Mouse (Mus musculus) C2C12 (cell line): ENCODE data around the gene Itga7.

Experiments
- CEBPB ChIP-seq: IDR thresholded peaks from one replicate; pipeline ENCODE4 v1.6.1; 2011; ENCODE audit warnings: low read depth, mild to moderate bottlenecking, control low read depth, moderate library complexity
- CTCF ChIP-seq: IDR thresholded peaks from one replicate; pipeline ENCODE4 v1.5.1; 2011; ENCODE audit not compliant: control insufficient read depth, insufficient read depth, insufficient read length
- FOSL1 ChIP-seq: IDR thresholded peaks from one replicate; pipeline ENCODE4 v1.8.0; 2011; ENCODE audit warnings: mild to moderate bottlenecking, low read length; ENCODE audit not compliant: poor library complexity, insufficient read depth, severe bottlenecking
- MAX ChIP-seq: IDR thresholded peaks from one replicate; pipeline ENCODE4 v1.6.1; 2011; ENCODE audit warnings: mild to moderate bottlenecking, control low read depth
- MYOD1 ChIP-seq: IDR thresholded peaks from one replicate; pipeline ENCODE4 v1.6.1; 2011; ENCODE audit warnings: low read depth; ENCODE audit not compliant: control insufficient read depth, insufficient read length
- MYOG ChIP-seq: IDR thresholded peaks from one replicate; pipeline ENCODE4 v1.6.1; 2011; ENCODE audit not compliant: control insufficient read depth, insufficient read length; ENCODE audit errors: extremely low read depth
- USF1 ChIP-seq: IDR thresholded peaks from one replicate; pipeline ENCODE4 v1.6.1; 2011; ENCODE audit warnings: low read depth, mild to moderate bottlenecking, control low read depth, moderate library complexity

GRCm38 (mm10) chr10:128916665-128917064 lies 17.0 kb upstream of the Itga7 start:
- TF ChIP-seq CTCF, result no peak
- TF ChIP-seq CEBPB, result no peak
- TF ChIP-seq USF1, result no peak
- TF ChIP-seq MYOD1, result no peak
- TF ChIP-seq FOSL1, result no peak
- no peak for TF ChIP-seq MAX
- no peak for TF ChIP-seq MYOG
